Mouse (Mus musculus) ovary, adult 18-20 months (tissue): Measurements from ENCODE around the gene Elovl2.
"Not testable (repeated sequence)": the region's sequence is repeated elsewhere in the genome, so short reads cannot be mapped to it uniquely, and the experiment has no call there.

Experiments used
- DNase-seq: peaks from one replicate; pipeline ENCODE4 v3.0.0; 2022; ENCODE audit warnings: low spot score, mixed read lengths

Gene Elovl2

GRCm38 (mm10) chr13:41220304-41220834 lies at the start of gene Elovl2:
Gene Elovl2 (minus strand): TSS chr13:41220405.
- peak; percentile 68 for DNase-seq

- DNase-seq, result peak; percentile 7
These were observed 47.7 kb upstream of the Elovl2 start for GRCm38 (mm10) chr13:41267827-41268408.

GRCm38 (mm10) chr13:41263304-41264006 lies 43.2 kb upstream of the Elovl2 start:
- DNase-seq, result no peak

GRCm38 (mm10) chr13:41261617-41262016 lies 41.4 kb upstream of the Elovl2 start:
- DNase-seq, result not testable (repeated sequence)

GRCm38 (mm10) chr13:41257851-41258250 lies 37.6 kb upstream of the Elovl2 start:
- no peak for DNase-seq

GRCm38 (mm10) chr13:41256962-41257361 lies 36.8 kb upstream of the Elovl2 start:
- DNase-seq, result no peak

GRCm38 (mm10) chr13:41256126-41256525 lies 35.9 kb upstream of the Elovl2 start:
- no peak for DNase-seq

- DNase-seq, result no peak
These were observed 32.5 kb upstream of the Elovl2 start for GRCm38 (mm10) chr13:41252736-41253135.

- DNase-seq, result no peak
These were observed 31.9 kb upstream of the Elovl2 start for GRCm38 (mm10) chr13:41252141-41252540.

GRCm38 (mm10) chr13:41251667-41252066 lies 31.5 kb upstream of the Elovl2 start:
- DNase-seq, result peak; percentile 13

- not testable (repeated sequence) for DNase-seq
These were observed 31.0 kb upstream of the Elovl2 start for GRCm38 (mm10) chr13:41251232-41251631.

- DNase-seq, result peak; percentile 15
These were observed 30.2 kb upstream of the Elovl2 start for GRCm38 (mm10) chr13:41250318-41250981.

GRCm38 (mm10) chr13:41249538-41250317 lies 29.5 kb upstream of the Elovl2 start, which contains the start of gene Smim13:
Gene Smim13 (plus strand): TSS chr13:41249844.
- DNase-seq, result peak; percentile 94

GRCm38 (mm10) chr13:41248751-41249520 lies 28.7 kb upstream of the Elovl2 start:
- no peak for DNase-seq

GRCm38 (mm10) chr13:41244306-41244830 lies 24.2 kb upstream of the Elovl2 start:
- peak; percentile 28 for DNase-seq

GRCm38 (mm10) chr13:41241557-41241956 lies 21.4 kb upstream of the Elovl2 start:
- no peak for DNase-seq

GRCm38 (mm10) chr13:41238805-41239130 lies 18.6 kb upstream of the Elovl2 start:
- no peak for DNase-seq

- DNase-seq, result no peak
These were observed 18.0 kb upstream of the Elovl2 start for GRCm38 (mm10) chr13:41238035-41238804.

GRCm38 (mm10) chr13:41235845-41236741 lies 15.9 kb upstream of the Elovl2 start:
- DNase-seq, result no peak
